Mouse (Mus musculus) testis, adult 2 months (tissue): Measurements from ENCODE around the gene Mpv17l2.

ENCODE experiments used
- CTCF ChIP-seq: fragments of 200-500 bp; IDR thresholded peaks from 2 replicates; pipeline ENCODE4 v1.5.1; 2012; ENCODE audit warnings: low read depth, mild to moderate bottlenecking, inconsistent platforms, low read length, moderate library complexity; ENCODE audit not compliant: control insufficient read depth, insufficient read depth, insufficient replicate concordance
- POLR2A ChIP-seq: fragments of 200-500 bp; IDR thresholded peaks from 2 replicates; pipeline ENCODE4 v1.6.1; 2012; ENCODE audit warnings: low read depth, mild to moderate bottlenecking, inconsistent platforms, low read length, moderate library complexity; ENCODE audit not compliant: control insufficient read depth

GRCm38 (mm10) chr8:70787051-70787445 lies 26.3 kb upstream of the Mpv17l2 start:
- TF ChIP-seq POLR2A: no peak
- no peak for TF ChIP-seq CTCF
